Mouse (Mus musculus): Measurements from ENCODE around the gene Nup214. TPM values are rescaled to one million over a fixed set of nuclear protein-coding genes. Genes with fewer than 3 reads are reported as not detected.

Gene Nup214
- polyA plus RNA-seq, 1 experiment = 47.0 TPM

GRCm38 (mm10) chr2:31997539-31997938 is 23.3 kb downstream of the Nup214 start:
- no peak for TF ChIP-seq CTCF (IDR thresholded peaks at IDR 0.05; ENCODE audit: borderline replicate concordance, insufficient read depth, low read depth, low read length)
- TF ChIP-seq POLR2A (IDR thresholded peaks at IDR 0.05; ENCODE audit: borderline replicate concordance, insufficient read depth, low read length) = no peak
- H3K27me3 ChIP-seq (ENCODE audit: control insufficient read depth, insufficient read depth, low read length) = no peaks in the 10 kb centered on the region
- H3K4me3 ChIP-seq (replicated peaks; ENCODE audit: insufficient read depth, low read depth, low read length) = no peak overlapping the region
- no peak for DNase-seq
- WGBS = 95% methylated on average over 5 of the region's 5 CpGs
- no peak overlapping the region for H3K27ac ChIP-seq (ENCODE audit: insufficient read depth, low read length)
- no peaks in the 10 kb centered on the region for H3K4me1 ChIP-seq (ENCODE audit: control insufficient read depth, insufficient read depth, low read length)

- Histone ChIP-seq H3K27me3 (ENCODE audit: control insufficient read depth, insufficient read depth, low read length) (no peaks in the 10 kb centered on the region), H3K4me1 (ENCODE audit: control insufficient read depth, insufficient read depth, low read length) (no peaks in the 10 kb centered on the region), H3K27ac (ENCODE audit: insufficient read depth, low read length) (no peak overlapping the region), H3K4me3 (replicated peaks; ENCODE audit: insufficient read depth, low read depth, low read length) (no peak overlapping the region)
- TF ChIP-seq CTCF (IDR thresholded peaks at IDR 0.05; ENCODE audit: borderline replicate concordance, insufficient read depth, low read depth, low read length) = no peak
- TF ChIP-seq POLR2A (IDR thresholded peaks at IDR 0.05; ENCODE audit: borderline replicate concordance, insufficient read depth, low read length) = no peak
- no peak for DNase-seq
- WGBS = 68% methylated on average over 2 of the region's 2 CpGs
Observed at GRCm38 (mm10) chr2:31998443-31998842, 24.2 kb downstream of the Nup214 start.

- Histone ChIP-seq H3K4me1 (ENCODE audit: control insufficient read depth, insufficient read depth, low read length) (no peaks in the 10 kb centered on the region), H3K4me3 (replicated peaks; ENCODE audit: insufficient read depth, low read depth, low read length) (no peak overlapping the region), H3K27ac (ENCODE audit: insufficient read depth, low read length) (no peak overlapping the region), H3K27me3 (ENCODE audit: control insufficient read depth, insufficient read depth, low read length) (no peaks in the 10 kb centered on the region)
- WGBS = 88% methylated on average over 2 of the region's 2 CpGs
- no peak for DNase-seq
- TF ChIP-seq POLR2A (IDR thresholded peaks at IDR 0.05; ENCODE audit: borderline replicate concordance, insufficient read depth, low read length) = no peak
- no peak for TF ChIP-seq CTCF (IDR thresholded peaks at IDR 0.05; ENCODE audit: borderline replicate concordance, insufficient read depth, low read depth, low read length)
Observed at GRCm38 (mm10) chr2:32008311-32008710, 34.1 kb downstream of the Nup214 start.

- WGBS = 89% methylated on average over 11 of the region's 11 CpGs
- Histone ChIP-seq H3K4me3 (replicated peaks; ENCODE audit: insufficient read depth, low read depth, low read length) (no peak overlapping the region), H3K4me1 (ENCODE audit: control insufficient read depth, insufficient read depth, low read length) (no peaks in the 10 kb centered on the region), H3K27ac (ENCODE audit: insufficient read depth, low read length) (no peak overlapping the region), H3K27me3 (ENCODE audit: control insufficient read depth, insufficient read depth, low read length) (no peaks in the 10 kb centered on the region)
- no peak for DNase-seq
- TF ChIP-seq CTCF (IDR thresholded peaks at IDR 0.05; ENCODE audit: borderline replicate concordance, insufficient read depth, low read depth, low read length) (no peak), POLR2A (IDR thresholded peaks at IDR 0.05; ENCODE audit: borderline replicate concordance, insufficient read depth, low read length) (no peak)
Observed at GRCm38 (mm10) chr2:32008716-32009115, 34.5 kb downstream of the Nup214 start.

GRCm38 (mm10) chr2:32019704-32020103 is 45.5 kb downstream of the Nup214 start:
- no peak for TF ChIP-seq CTCF (IDR thresholded peaks at IDR 0.05; ENCODE audit: borderline replicate concordance, insufficient read depth, low read depth, low read length)
- H3K27me3 ChIP-seq (ENCODE audit: control insufficient read depth, insufficient read depth, low read length) = no peaks in the 10 kb centered on the region
- WGBS = 31% methylated on average over 4 of the region's 4 CpGs

GRCm38 (mm10) chr2:32020229-32020628 is 46.0 kb downstream of the Nup214 start:
- 86% methylated on average over 5 of the region's 5 CpGs for WGBS
- Histone ChIP-seq H3K4me3 (replicated peaks; ENCODE audit: insufficient read depth, low read depth, low read length) (no peak overlapping the region), H3K27me3 (ENCODE audit: control insufficient read depth, insufficient read depth, low read length) (no peaks in the 10 kb centered on the region), H3K27ac (ENCODE audit: insufficient read depth, low read length) (no peak overlapping the region), H3K4me1 (ENCODE audit: control insufficient read depth, insufficient read depth, low read length) (no peaks in the 10 kb centered on the region)
- TF ChIP-seq CTCF (IDR thresholded peaks at IDR 0.05; ENCODE audit: borderline replicate concordance, insufficient read depth, low read depth, low read length) (no peak), POLR2A (IDR thresholded peaks at IDR 0.05; ENCODE audit: borderline replicate concordance, insufficient read depth, low read length) (no peak)
- DNase-seq = no peak

More at GRCm38 (mm10) chr2:32019704-32020103, 45.5 kb downstream of the Nup214 start:
- no peak for DNase-seq
- H3K4me1 ChIP-seq (ENCODE audit: control insufficient read depth, insufficient read depth, low read length) = no peaks in the 10 kb centered on the region
- H3K27ac ChIP-seq (ENCODE audit: insufficient read depth, low read length) = no peak overlapping the region
- H3K4me3 ChIP-seq (replicated peaks; ENCODE audit: insufficient read depth, low read depth, low read length) = no peak overlapping the region

GRCm38 (mm10) chr2:32024372-32024771 is 50.1 kb downstream of the Nup214 start:
- Histone ChIP-seq H3K27me3 (ENCODE audit: control insufficient read depth, insufficient read depth, low read length) (no peaks in the 10 kb centered on the region), H3K4me3 (replicated peaks; ENCODE audit: insufficient read depth, low read depth, low read length) (no peak overlapping the region), H3K4me1 (ENCODE audit: control insufficient read depth, insufficient read depth, low read length) (peaks cover 4% of the 10 kb centered on the region; the same call in 1 of the 2 replicates), H3K27ac (ENCODE audit: insufficient read depth, low read length) (no peak overlapping the region)
- DNase-seq = no peak
- TF ChIP-seq POLR2A (IDR thresholded peaks at IDR 0.05; ENCODE audit: borderline replicate concordance, insufficient read depth, low read length) (no peak), CTCF (IDR thresholded peaks at IDR 0.05; ENCODE audit: borderline replicate concordance, insufficient read depth, low read depth, low read length) (no peak)
- WGBS = 80% methylated on average over 4 of the region's 4 CpGs

GRCm38 (mm10) chr2:32029636-32030035 is 55.4 kb downstream of the Nup214 start:
- H3K4me1 ChIP-seq (ENCODE audit: control insufficient read depth, insufficient read depth, low read length) = peaks cover 16% of the 10 kb centered on the region
- peak; percentile 55 to 61 for DNase-seq
- WGBS = 20% methylated on average over 3 of the region's 3 CpGs
- peak overlapping the region; percentile 47; the same call in 1 of the 2 replicates for H3K27ac ChIP-seq (ENCODE audit: insufficient read depth, low read length)
- no peak overlapping the region for H3K4me3 ChIP-seq (replicated peaks; ENCODE audit: insufficient read depth, low read depth, low read length)
- TF ChIP-seq CTCF (IDR thresholded peaks at IDR 0.05; ENCODE audit: borderline replicate concordance, insufficient read depth, low read depth, low read length) (no peak), POLR2A (IDR thresholded peaks at IDR 0.05; ENCODE audit: borderline replicate concordance, insufficient read depth, low read length) (no peak)
- no peaks in the 10 kb centered on the region for H3K27me3 ChIP-seq (ENCODE audit: control insufficient read depth, insufficient read depth, low read length)
